Mouse (Mus musculus) heart, adult 2 months (tissue): ENCODE data around the gene Arhgap18.

Source experiments
- CTCF ChIP-seq: fragments of 200-600 bp; IDR thresholded peaks from 2 replicates; pipeline ENCODE4 v1.8.1; 2022; ENCODE audit warnings: antibody characterized with exemption, mild to moderate bottlenecking, moderate library complexity
- EP300 ChIP-seq: fragments of 200-500 bp; IDR thresholded peaks from 2 replicates; pipeline ENCODE4 v1.6.1; 2011; ENCODE audit warnings: low read depth, low read length, control low read depth; ENCODE audit not compliant: insufficient read depth
- POLR2A ChIP-seq: fragments of 200-500 bp; IDR thresholded peaks from 2 replicates; pipeline ENCODE4 v1.6.1; 2011; ENCODE audit warnings: mild to moderate bottlenecking, low read depth, low read length, control low read depth; ENCODE audit not compliant: insufficient read depth

- TF ChIP-seq CTCF (no peak), POLR2A (no peak), EP300 (no peak)
Observed at GRCm38 (mm10) chr10:26911176-26911575, 158.0 kb downstream of the Arhgap18 start.
